Mouse (Mus musculus) liver, adult 2 months (tissue): ENCODE data around the gene Scel.

ENCODE experiments used
- CTCF ChIP-seq: fragments of 200-500 bp; IDR thresholded peaks from 2 replicates; pipeline ENCODE4 v1.5.1; 2011; ENCODE audit warnings: low read depth, low read length, control low read depth
- POLR2A ChIP-seq: fragments of 200-500 bp; IDR thresholded peaks from 2 replicates; pipeline ENCODE4 v1.6.1; 2011; ENCODE audit warnings: low read length, control low read depth; ENCODE audit not compliant: insufficient read depth; ENCODE audit errors: extremely low read depth

GRCm38 (mm10) chr14:103647981-103648380 is 134.8 kb downstream of the Scel start:
- TF ChIP-seq POLR2A (no peak), CTCF (no peak)
